Mouse (Mus musculus) olfactory bulb, adult 2 months (tissue): ENCODE measurements around the gene Itgb3bp. TPM values are rescaled to one million over a fixed set of nuclear protein-coding genes. Genes with fewer than 3 reads are reported as not detected.

ENCODE experiments used
- H3K27ac ChIP-seq: fragments of 200-500 bp; 2 replicates; pipeline ENCODE4 v1.5.1; 2012; ENCODE audit warnings: low read depth, low read length; ENCODE audit not compliant: insufficient read depth
- H3K4me1 ChIP-seq: fragments of 200-500 bp; 2 replicates; pipeline ENCODE4 v1.6.1; 2012; ENCODE audit warnings: low read length; ENCODE audit not compliant: control insufficient read depth, insufficient read depth
- H3K4me3 ChIP-seq: fragments of 200-500 bp; 2 replicates; pipeline ENCODE4 v1.5.1; 2012; ENCODE audit warnings: mild to moderate bottlenecking, low read depth, low read length, moderate library complexity; ENCODE audit not compliant: insufficient read depth
- CTCF ChIP-seq: fragments of 200-500 bp; IDR thresholded peaks from 2 replicates; pipeline ENCODE4 v1.5.1; 2012; ENCODE audit warnings: low read depth, mild to moderate bottlenecking, low read length, moderate library complexity; ENCODE audit not compliant: insufficient read depth
- POLR2A ChIP-seq: fragments of 200-500 bp; IDR thresholded peaks from 2 replicates; pipeline ENCODE4 v1.6.1; 2012; ENCODE audit warnings: mild to moderate bottlenecking, low read depth, low read length, moderate library complexity; ENCODE audit not compliant: insufficient read depth
- WGBS: fragments of 180-500 bp; shearing (Covaris S2); methylation state at CpG from one replicate; pipeline ENCODE4 v1.1.7; 2018; 5-methylcytosine and 5-hydroxymethylcytosine counted together
- polyA plus RNA-seq: library from polyadenylated mRNA; stranded (reverse); fragments of >200 nt; gene quantifications from 2 replicates; pipeline ENCODE4 v1.2.4, GENCODE M21; 2012; ENCODE audit warnings: low replicate concordance; ENCODE audit not compliant: missing spikeins, insufficient read depth, insufficient read length

The Itgb3bp gene
- polyA plus RNA-seq, 1 experiment, result not detected

- Histone ChIP-seq H3K4me3 (peak overlapping the region; percentile 63), H3K4me1 (no peaks in the 10 kb centered on the region), H3K27ac (no peak overlapping the region)
- TF ChIP-seq POLR2A (no peak), CTCF (no peak)
- 22% methylated on average over 25 of the region's 25 CpGs for WGBS
These were observed 213.7 kb downstream of the Itgb3bp start for GRCm38 (mm10) chr4:99715783-99716416.

Other genes with a start within 250 kb of the Itgb3bp start
- not detected in 2 replicates for gene Alg6, start 214.1 kb downstream of the Itgb3bp start, polyA plus RNA-seq
- not detected in 2 replicates for gene Efcab7, start 100.6 kb downstream of the Itgb3bp start, polyA plus RNA-seq
- gene Pgm1, start 399 bp downstream of the Itgb3bp start, polyA plus RNA-seq, result not detected in 2 replicates
- gene Ror1, start 166.0 kb upstream of the Itgb3bp start, polyA plus RNA-seq, result not detected in 2 replicates